Mouse (Mus musculus): ENCODE measurements at regions not wholly inside any gene's neighbourhood (a gene's known extent, or its start where the extent isn't known, plus 50 kb on each side); places are given as distances from the start of the nearest gene placed in this dataset.

GRCm38 (mm10) chr1:137643508-137643907 is 532.0 kb downstream of the Ptprc start:
- no peak overlapping the region for H3K4me3 ChIP-seq (ENCODE audit: low read depth, low read length)
- 59% methylated on average over 1 of the region's 1 CpGs for WGBS (ENCODE audit: insufficient replicate concordance)
- H3K9ac ChIP-seq (replicated peaks) = no peak overlapping the region
- H3K4me2 ChIP-seq (ENCODE audit: low read depth, low read length) = no peak overlapping the region
- DNase-seq = no peak
- H3K36me3 ChIP-seq (replicated peaks; ENCODE audit: insufficient read depth, low read length) = no peaks in the 10 kb centered on the region
- H3K4me1 ChIP-seq (ENCODE audit: insufficient read depth) = no peaks in the 10 kb centered on the region
- no peak for TF ChIP-seq EP300 (IDR thresholded peaks at IDR 0.05; ENCODE audit: low read depth)
- no peak for TF ChIP-seq CTCF (IDR thresholded peaks at IDR 0.05; ENCODE audit: low read depth)
- H3K27me3 ChIP-seq (ENCODE audit: insufficient read depth, low read length) = no peaks in the 10 kb centered on the region
- no peaks in the 10 kb centered on the region for H3K9me3 ChIP-seq (ENCODE audit: low read length)
- no peak for ATAC-seq
- no peak overlapping the region for H3K27ac ChIP-seq (ENCODE audit: low read depth)

- Histone ChIP-seq H3K4me2 (ENCODE audit: low read depth, low read length) (no peak overlapping the region), H3K9ac (replicated peaks) (no peak overlapping the region), H3K9me3 (ENCODE audit: low read length) (no peaks in the 10 kb centered on the region), H3K36me3 (replicated peaks; ENCODE audit: insufficient read depth, low read length) (no peaks in the 10 kb centered on the region), H3K4me1 (ENCODE audit: insufficient read depth) (no peaks in the 10 kb centered on the region), H3K27me3 (ENCODE audit: insufficient read depth, low read length) (no peaks in the 10 kb centered on the region), H3K27ac (ENCODE audit: low read depth) (no peak overlapping the region), H3K4me3 (ENCODE audit: low read depth, low read length) (no peak overlapping the region)
- DNase-seq (no peak), ATAC-seq (no peak)
- 33% methylated on average over 7 of the region's 7 CpGs for WGBS (ENCODE audit: insufficient replicate concordance)
- no peak for TF ChIP-seq EP300 (IDR thresholded peaks at IDR 0.05; ENCODE audit: low read depth)
- no peak for TF ChIP-seq CTCF (IDR thresholded peaks at IDR 0.05; ENCODE audit: low read depth)
Observed at GRCm38 (mm10) chr1:137640848-137641247, 534.7 kb downstream of the Ptprc start.

GRCm38 (mm10) chr1:137636947-137637346 is 538.6 kb downstream of the Ptprc start:
- no peak for ATAC-seq
- 51% methylated on average over 3 of the region's 3 CpGs for WGBS (ENCODE audit: insufficient replicate concordance)
- H3K4me3 ChIP-seq (ENCODE audit: low read depth, low read length) = no peak overlapping the region

GRCm38 (mm10) chr1:137636321-137636944 is 539.1 kb downstream of the Ptprc start:
- no peaks in the 10 kb centered on the region for H3K4me1 ChIP-seq (ENCODE audit: insufficient read depth)
- H3K9me3 ChIP-seq (ENCODE audit: low read length) = no peaks in the 10 kb centered on the region
- H3K9ac ChIP-seq (replicated peaks) = no peak overlapping the region
- TF ChIP-seq EP300 (IDR thresholded peaks at IDR 0.05; ENCODE audit: low read depth) (no peak), CTCF (IDR thresholded peaks at IDR 0.05; ENCODE audit: low read depth) (no peak)
- DNase-seq (no peak), ATAC-seq (no peak)
- no peak overlapping the region for H3K4me2 ChIP-seq (ENCODE audit: low read depth, low read length)
- no peaks in the 10 kb centered on the region for H3K27me3 ChIP-seq (ENCODE audit: insufficient read depth, low read length)
- no peak overlapping the region for H3K27ac ChIP-seq (ENCODE audit: low read depth)
- no peaks in the 10 kb centered on the region for H3K36me3 ChIP-seq (replicated peaks; ENCODE audit: insufficient read depth, low read length)
- WGBS (ENCODE audit: insufficient replicate concordance) = 70% methylated on average over 3 of the region's 3 CpGs
- H3K4me3 ChIP-seq (ENCODE audit: low read depth, low read length) = no peak overlapping the region

More at GRCm38 (mm10) chr1:137636947-137637346, 538.6 kb downstream of the Ptprc start:
- Histone ChIP-seq H3K27me3 (ENCODE audit: insufficient read depth, low read length) (no peaks in the 10 kb centered on the region), H3K9ac (replicated peaks) (no peak overlapping the region), H3K4me2 (ENCODE audit: low read depth, low read length) (no peak overlapping the region), H3K9me3 (ENCODE audit: low read length) (no peaks in the 10 kb centered on the region), H3K36me3 (replicated peaks; ENCODE audit: insufficient read depth, low read length) (no peaks in the 10 kb centered on the region), H3K27ac (ENCODE audit: low read depth) (no peak overlapping the region), H3K4me1 (ENCODE audit: insufficient read depth) (no peaks in the 10 kb centered on the region)
- DNase-seq = no peak
- TF ChIP-seq CTCF (IDR thresholded peaks at IDR 0.05; ENCODE audit: low read depth) (no peak), EP300 (IDR thresholded peaks at IDR 0.05; ENCODE audit: low read depth) (no peak)

GRCm38 (mm10) chr1:137635781-137636180 is 539.7 kb downstream of the Ptprc start:
- no peak overlapping the region for H3K9ac ChIP-seq (replicated peaks)

GRCm38 (mm10) chr1:137631546-137631945 is 544.0 kb downstream of the Ptprc start:
- DNase-seq (no peak), ATAC-seq (no peak)
- H3K4me2 ChIP-seq (ENCODE audit: low read depth, low read length) = no peak overlapping the region
- H3K36me3 ChIP-seq (replicated peaks; ENCODE audit: insufficient read depth, low read length) = no peaks in the 10 kb centered on the region
- no peak overlapping the region for H3K4me3 ChIP-seq (ENCODE audit: low read depth, low read length)
- TF ChIP-seq EP300 (IDR thresholded peaks at IDR 0.05; ENCODE audit: low read depth) = no peak
- TF ChIP-seq CTCF (IDR thresholded peaks at IDR 0.05; ENCODE audit: low read depth) = no peak
- H3K27me3 ChIP-seq (ENCODE audit: insufficient read depth, low read length) = no peaks in the 10 kb centered on the region
- no peak overlapping the region for H3K9ac ChIP-seq (replicated peaks)
- no peak overlapping the region for H3K27ac ChIP-seq (ENCODE audit: low read depth)
- no peaks in the 10 kb centered on the region for H3K4me1 ChIP-seq (ENCODE audit: insufficient read depth)
- H3K9me3 ChIP-seq (ENCODE audit: low read length) = no peaks in the 10 kb centered on the region

More at GRCm38 (mm10) chr1:137635781-137636180, 539.7 kb downstream of the Ptprc start:
- Histone ChIP-seq H3K4me3 (ENCODE audit: low read depth, low read length) (no peak overlapping the region), H3K36me3 (replicated peaks; ENCODE audit: insufficient read depth, low read length) (no peaks in the 10 kb centered on the region), H3K9me3 (ENCODE audit: low read length) (no peaks in the 10 kb centered on the region), H3K27me3 (ENCODE audit: insufficient read depth, low read length) (no peaks in the 10 kb centered on the region), H3K27ac (ENCODE audit: low read depth) (no peak overlapping the region), H3K4me1 (ENCODE audit: insufficient read depth) (no peaks in the 10 kb centered on the region), H3K4me2 (ENCODE audit: low read depth, low read length) (no peak overlapping the region)
- TF ChIP-seq CTCF (IDR thresholded peaks at IDR 0.05; ENCODE audit: low read depth) (no peak), EP300 (IDR thresholded peaks at IDR 0.05; ENCODE audit: low read depth) (no peak)
- no peak for DNase-seq
- 62% methylated on average over 7 of the region's 7 CpGs for WGBS (ENCODE audit: insufficient replicate concordance)
- ATAC-seq = no peak
